Mouse (Mus musculus): ENCODE results near the gene Nkap.
"Not testable (repeated sequence)": the region's sequence is repeated elsewhere in the genome, so short reads cannot be mapped to it uniquely, and the experiment has no call there.

Nkap gene

GRCm38 (mm10) chrX:37161169-37161568 is 34.6 kb downstream of the Nkap start:
- no peak for DNase-seq (ENCODE audit: low spot score)

- DNase-seq (ENCODE audit: low spot score), result no peak
These were observed 36.5 kb downstream of the Nkap start for GRCm38 (mm10) chrX:37163115-37163514.

- peak; percentile 14 for DNase-seq (ENCODE audit: low spot score)
These were observed 40.5 kb downstream of the Nkap start for GRCm38 (mm10) chrX:37167085-37167484.

GRCm38 (mm10) chrX:37168742-37169141 is 42.1 kb downstream of the Nkap start, which contains the start of gene Akap14:
Akap14 (minus strand) TSS chrX:37168842.
- DNase-seq (ENCODE audit: low spot score), result no peak

- not testable (repeated sequence) for DNase-seq (ENCODE audit: low spot score)
These were observed 57.8 kb downstream of the Nkap start for GRCm38 (mm10) chrX:37184401-37184800.

- no peak for DNase-seq (ENCODE audit: low spot score)
These were observed 64.1 kb downstream of the Nkap start for GRCm38 (mm10) chrX:37190755-37191104.

- DNase-seq (ENCODE audit: low spot score), result peak; percentile 65
These were observed 64.6 kb downstream of the Nkap start, which contains the start of the genes Ndufa1 and Rnf113a1 for GRCm38 (mm10) chrX:37191105-37191743. Ndufa1 (minus strand) TSS chrX:37191163. Rnf113a1 (plus strand) TSS chrX:37191245.

- no peak for DNase-seq (ENCODE audit: low spot score)
These were observed 65.3 kb downstream of the Nkap start for GRCm38 (mm10) chrX:37191744-37192379.

- no peak for DNase-seq (ENCODE audit: low spot score)
These were observed 72.1 kb downstream of the Nkap start for GRCm38 (mm10) chrX:37198676-37199075.

Data from spleen, adult 12 weeks (tissue).